Mouse (Mus musculus) erythroid progenitor cell, adult 5-6 weeks (primary cell): ENCODE data around the gene Capn1. TPM values are rescaled to one million over a fixed set of nuclear protein-coding genes. Genes with fewer than 3 reads are reported as not detected.

Source experiments
- ATAC-seq: replicated peaks from 2 replicates; pipeline ENCODE4 v1.8.0; 2016; ENCODE audit warnings: moderate number of reproducible peaks, mild to moderate bottlenecking, moderate TSS enrichment, inconsistent platforms; ENCODE audit not compliant: poor library complexity, low FRiP score, severe bottlenecking
- total RNA-seq, 2 experiments: library from RNA; stranded (forward) in 1 of 2; stranded (reverse) in 1 of 2; fragments of 150-400 nt in 1 of 2; fragments of 186-747, 209-891 nt in 1 of 2; gene quantifications; 2 replicates each; pipeline versions ENCODE4 v1.2.3 to v1.2.4; 2015 to 2017; ENCODE audit warnings: low replicate concordance in 2 of 2

Gene Capn1
- total RNA-seq, 2 experiments from 2014 or later, result 38.1 to 63.8 TPM

- no peak for ATAC-seq
Measured at GRCm38 (mm10) chr19:5994711-5995110, 21.0 kb downstream of the Capn1 start.

DNA sequence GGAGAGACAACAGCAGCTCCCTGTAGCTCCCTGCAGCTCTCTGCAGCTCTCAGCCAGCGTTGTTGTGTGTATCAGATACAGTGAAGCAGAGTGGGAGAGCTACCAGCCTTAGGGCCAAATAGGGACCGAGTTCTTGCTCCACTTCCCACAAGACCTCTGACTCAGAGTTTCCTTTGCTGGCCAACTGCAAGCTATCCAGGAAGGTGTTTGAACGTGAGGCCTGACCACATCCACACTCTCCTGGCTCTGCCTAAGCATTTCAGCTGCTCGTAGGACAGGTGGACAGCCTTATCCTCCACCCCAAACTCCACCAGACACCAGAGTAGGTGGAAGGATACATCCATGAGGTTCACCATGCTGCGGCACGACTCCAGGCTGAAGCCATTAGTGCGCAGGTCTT lies 23.7 kb downstream of the Capn1 start:
- no peak for ATAC-seq

GRCm38 (mm10) chr19:5991467-5991866 lies 24.2 kb downstream of the Capn1 start:
- no peak for ATAC-seq

DNA sequence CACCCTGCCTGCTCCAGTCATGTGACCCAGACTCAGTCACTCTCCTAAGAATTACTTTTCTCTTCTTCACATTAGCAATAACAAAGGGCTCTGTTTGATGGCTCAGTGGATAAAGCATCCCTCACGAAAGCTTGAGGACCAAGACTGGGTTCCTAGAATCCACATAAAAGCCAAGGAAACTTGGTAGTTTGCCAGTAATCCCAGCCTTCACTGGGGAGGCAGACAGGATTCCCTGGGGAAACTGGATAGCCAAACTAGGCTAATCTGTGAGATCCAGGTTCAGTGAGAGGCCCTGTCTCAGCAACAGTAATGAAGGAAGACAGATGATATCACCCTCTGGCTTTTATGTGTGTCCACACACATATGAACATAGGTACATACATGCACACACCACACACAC lies 24.8 kb downstream of the Capn1 start:
- ATAC-seq, result no peak

- ATAC-seq, result no peak
Measured at GRCm38 (mm10) chr19:5990033-5990432, 25.7 kb downstream of the Capn1 start.

GRCm38 (mm10) chr19:5989585-5989984 lies 26.1 kb downstream of the Capn1 start:
- no peak for ATAC-seq

DNA sequence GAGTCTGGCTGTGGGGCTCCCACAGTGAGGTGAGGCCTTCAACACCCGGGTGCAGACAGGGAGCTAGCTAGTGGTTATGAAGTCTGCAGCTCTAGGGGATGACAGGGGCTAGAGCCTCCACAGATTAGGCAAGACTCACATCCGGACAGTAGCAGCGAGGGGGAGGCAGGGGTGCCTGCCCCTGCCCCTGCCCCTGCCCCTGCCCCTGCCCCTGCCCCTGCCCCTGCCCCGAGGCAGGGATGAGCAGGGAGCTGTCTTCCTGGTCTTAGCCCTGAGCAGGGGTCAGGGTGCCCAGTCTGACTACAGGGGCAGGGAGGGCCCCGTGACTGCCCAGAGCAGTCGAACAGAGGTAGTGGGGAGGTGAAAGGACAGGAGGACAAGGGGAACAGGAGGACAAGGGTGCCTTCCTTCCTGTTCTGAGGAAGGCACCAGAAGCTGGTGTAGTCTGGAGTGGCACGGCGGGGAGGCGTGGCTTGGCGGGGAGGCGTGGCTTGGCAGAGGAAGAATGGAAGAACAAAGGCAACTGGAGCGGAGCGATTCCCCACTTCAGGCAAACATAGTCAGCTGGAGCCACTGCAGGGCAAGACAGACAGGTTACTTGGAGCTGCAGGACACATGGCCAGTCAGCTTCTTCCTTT lies 26.8 kb downstream of the Capn1 start:
- 0 out of 2 replicates have a peak, but pooled peaks have one; percentile 40 for ATAC-seq

DNA sequence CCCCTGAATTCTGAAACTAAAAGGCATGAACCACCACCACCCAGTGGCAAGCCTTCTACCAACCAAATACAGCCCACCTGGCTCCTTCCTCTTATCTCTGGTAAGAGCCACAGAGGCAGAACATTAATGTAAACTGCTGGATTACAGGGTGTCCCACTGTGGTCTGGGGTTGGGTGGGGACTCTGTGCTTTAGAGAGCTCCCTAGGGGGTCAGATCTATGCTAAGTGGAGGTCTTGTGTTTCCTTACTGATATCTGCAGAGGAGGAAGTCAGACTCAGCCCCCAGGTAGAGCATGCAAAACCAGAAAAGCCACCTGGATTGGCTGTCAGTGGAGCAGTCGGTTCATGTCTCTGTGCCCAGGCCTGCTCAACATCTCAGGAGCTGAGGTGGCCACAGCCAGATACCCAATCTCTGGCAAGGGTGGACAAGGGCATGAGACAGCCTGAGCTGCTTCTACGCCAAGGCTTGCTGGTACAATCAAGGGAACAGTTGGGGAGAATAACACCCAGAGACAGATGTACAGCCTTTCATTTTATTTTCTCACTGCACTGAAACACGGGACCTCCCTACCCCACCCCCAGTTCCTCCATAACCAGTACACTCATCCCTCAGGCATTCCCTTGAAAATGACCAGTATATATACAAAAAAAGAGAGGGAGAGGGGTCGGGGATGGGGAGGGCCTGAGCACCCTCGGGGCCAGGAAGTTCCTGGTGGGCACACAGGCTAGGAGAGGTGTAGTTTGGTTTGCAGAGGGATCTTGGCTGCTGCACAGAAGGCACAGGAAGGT lies 27.5 kb downstream of the Capn1 start:
- ATAC-seq, result no peak

DNA sequence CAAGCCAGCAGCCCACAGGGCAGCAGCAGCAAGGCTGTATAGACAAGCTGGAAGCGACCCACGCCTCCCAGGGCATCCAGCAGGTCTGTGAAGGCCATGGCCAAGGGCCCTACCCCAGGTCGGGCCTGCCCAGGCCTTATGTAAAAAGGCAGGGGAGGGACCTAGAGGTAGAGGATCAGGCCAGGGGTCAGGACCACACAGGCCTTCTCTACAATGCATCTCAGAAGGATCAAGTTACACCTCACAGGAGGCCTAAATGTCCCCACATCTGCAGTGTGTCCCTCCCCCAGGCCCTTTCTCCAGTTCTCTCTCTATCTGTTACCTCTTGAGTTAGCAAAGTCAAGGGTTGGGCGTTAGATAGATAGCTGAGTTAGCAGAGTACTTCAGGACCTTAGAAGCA lies 29.7 kb downstream of the Capn1 start, which contains the start of gene Slc22a20:
Gene Slc22a20 (minus strand): TSS at position 101 of the 400 bp plus-strand sequence.
- no peak for ATAC-seq

GRCm38 (mm10) chr19:5980477-5980876 lies 35.2 kb downstream of the Capn1 start:
- ATAC-seq, result no peak

DNA sequence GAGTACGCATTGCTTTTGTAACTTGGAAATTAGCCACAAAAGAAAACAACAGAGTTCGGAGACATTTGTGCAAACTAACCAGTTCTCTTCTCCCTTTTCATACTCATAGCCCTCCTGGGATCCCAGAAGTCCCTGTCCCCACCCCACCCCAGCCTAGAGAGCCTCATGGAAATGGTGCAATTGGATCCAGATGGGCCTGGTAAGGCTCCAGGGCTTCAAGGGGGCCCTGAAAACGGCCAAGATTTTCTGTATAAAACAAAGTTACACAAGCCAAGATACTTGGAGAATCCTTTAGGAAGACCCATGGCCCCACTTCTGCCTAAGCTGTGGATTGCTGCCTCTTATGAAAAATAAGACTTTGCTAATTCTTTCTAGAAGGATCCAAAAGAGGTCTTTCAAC lies 38.0 kb downstream of the Capn1 start:
- no peak for ATAC-seq

DNA sequence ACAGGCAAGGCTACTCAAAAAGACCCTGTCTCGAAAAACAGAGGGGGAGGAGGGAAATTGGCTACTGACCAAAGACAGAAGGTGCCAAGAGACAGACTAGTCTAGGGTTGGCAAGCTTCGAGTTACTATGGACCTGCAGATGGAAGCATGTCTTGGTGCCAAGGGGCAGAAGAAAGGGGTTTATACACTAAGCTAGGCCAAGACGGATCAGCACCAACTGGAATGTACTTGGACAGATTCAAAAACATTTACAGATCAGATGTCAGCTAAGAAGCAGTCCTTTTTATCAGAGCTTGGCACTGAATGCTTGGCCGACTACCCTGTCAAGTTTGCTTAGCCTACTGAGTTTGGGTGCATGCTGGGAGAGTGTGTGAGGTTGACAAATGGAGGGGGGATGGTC lies 40.0 kb downstream of the Capn1 start:
- ATAC-seq, result no peak

- ATAC-seq, result no peak
Measured at GRCm38 (mm10) chr19:5975112-5975511, 40.6 kb downstream of the Capn1 start.

GRCm38 (mm10) chr19:5967664-5968063 lies 48.0 kb downstream of the Capn1 start:
- peak; percentile 22; the same call in 1 of the 2 replicates for ATAC-seq

- peak; percentile 71 for ATAC-seq
Measured at GRCm38 (mm10) chr19:5966786-5967185, 48.9 kb downstream of the Capn1 start.

DNA sequence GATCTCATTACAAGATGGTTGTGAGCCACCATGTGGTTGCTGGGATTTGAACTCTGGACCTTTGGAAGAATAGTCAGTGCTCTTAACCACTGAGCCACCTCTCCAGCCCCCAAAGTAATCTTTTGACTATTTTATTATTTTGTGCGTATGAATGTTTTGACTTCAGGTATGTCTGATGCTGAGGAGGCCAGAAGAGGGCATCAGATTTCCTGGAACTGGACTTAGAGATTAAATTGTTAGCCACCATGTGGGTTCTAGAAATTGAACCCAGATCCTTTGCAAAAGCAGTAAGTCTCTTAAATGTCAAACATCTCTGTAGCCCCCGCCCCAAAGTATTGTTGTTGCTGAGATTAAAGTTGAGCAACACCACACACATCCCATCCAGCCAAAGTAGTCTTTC lies 49.8 kb downstream of the Capn1 start:
- ATAC-seq, result no peak

DNA sequence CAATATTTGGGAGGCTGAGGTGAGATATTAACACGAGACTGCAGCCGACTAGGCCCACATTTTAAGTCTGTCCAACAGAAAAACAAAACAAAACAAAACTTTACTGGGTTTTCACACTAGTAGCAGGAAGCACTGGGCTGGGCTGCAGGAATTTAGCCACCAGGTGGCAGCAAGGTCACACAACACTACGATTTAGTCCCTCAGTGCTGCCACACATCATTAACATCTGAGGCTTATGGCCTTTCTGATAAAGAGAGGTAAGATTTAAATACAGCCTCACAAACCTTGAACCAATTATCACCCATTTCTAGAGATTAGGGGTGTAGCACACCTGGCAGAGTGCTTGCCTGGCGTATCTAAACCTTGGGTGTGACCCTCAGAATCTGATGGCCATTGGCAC lies 50.4 kb downstream of the Capn1 start:
- peak; percentile 64 for ATAC-seq

DNA sequence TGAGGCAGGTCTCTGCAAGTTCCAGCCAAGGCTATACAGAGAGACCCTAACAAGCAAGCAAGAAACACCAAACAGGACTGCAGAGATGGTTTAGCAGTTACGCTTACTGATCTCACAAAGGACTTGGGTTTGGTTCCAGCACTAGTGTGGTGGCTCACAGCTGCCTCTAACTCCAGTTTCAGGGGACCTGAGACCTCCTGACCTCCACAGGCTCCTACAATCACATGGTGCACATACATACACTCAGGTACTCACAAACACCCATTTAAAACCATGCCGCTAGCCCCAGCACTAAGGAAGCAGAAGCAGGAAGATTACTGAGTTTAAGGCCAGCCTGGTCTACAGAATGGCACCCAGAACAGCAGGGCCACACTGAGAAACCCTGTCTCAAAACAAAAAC lies 50.9 kb downstream of the Capn1 start:
- no peak for ATAC-seq

GRCm38 (mm10) chr19:5963883-5964562 lies 51.7 kb downstream of the Capn1 start, which contains the start of gene Pola2:
Pola2 (minus strand) TSS chr19:5964202.
- ATAC-seq, result peak; percentile 81

GRCm38 (mm10) chr19:5962651-5963050 lies 53.0 kb downstream of the Capn1 start:
- ATAC-seq, result no peak

DNA sequence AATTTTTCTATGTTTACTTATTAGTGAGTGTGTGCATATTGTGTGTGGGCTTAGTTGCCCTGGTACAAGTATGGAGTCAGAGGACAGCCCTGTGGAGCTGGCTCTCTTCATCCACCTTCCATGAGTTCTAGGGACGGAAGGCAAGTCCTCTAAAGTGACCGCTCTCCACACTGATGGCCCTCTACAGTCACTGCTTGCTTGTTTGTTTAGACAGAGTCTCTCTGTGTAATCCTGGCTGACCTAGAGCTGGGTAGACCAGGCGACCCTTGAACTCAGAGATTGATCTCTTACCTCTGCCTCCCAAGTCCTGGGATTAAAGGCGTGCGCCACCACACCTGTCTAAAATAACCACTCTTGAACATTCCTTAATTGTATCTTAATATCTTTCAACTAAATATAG lies 58.3 kb downstream of the Capn1 start:
- no peak for ATAC-seq
